Mouse (Mus musculus) cortical plate, adult 2 months (tissue): ENCODE measurements around the gene Bloc1s3. TPM values are rescaled to one million over a fixed set of nuclear protein-coding genes. Genes with fewer than 3 reads are reported as not detected.
A peak's percentile ranks its signal among the peaks of the same experiment; 100 is the strongest.

Experiments used
- H3K27ac ChIP-seq: fragments of 200-500 bp; 2 replicates; pipeline ENCODE4 v1.5.1; 2012; ENCODE audit warnings: low read length, control low read depth, inconsistent platforms; ENCODE audit not compliant: insufficient read depth
- H3K4me1 ChIP-seq: fragments of 200-500 bp; 2 replicates; pipeline ENCODE4 v1.6.1; 2011; ENCODE audit warnings: low read length; ENCODE audit not compliant: control insufficient read depth, insufficient read depth
- H3K4me3 ChIP-seq: fragments of 200-500 bp; 2 replicates; pipeline ENCODE4 v1.5.1; 2011; ENCODE audit warnings: mild to moderate bottlenecking, low read length, control low read depth; ENCODE audit not compliant: insufficient read depth
- CTCF ChIP-seq: fragments of 200-500 bp; IDR thresholded peaks from 2 replicates; pipeline ENCODE4 v1.5.1; 2011; ENCODE audit warnings: mild to moderate bottlenecking, control low read depth, low read length; ENCODE audit not compliant: insufficient read depth; ENCODE audit errors: extremely low read depth
- POLR2A ChIP-seq: fragments of 200-500 bp; IDR thresholded peaks from 2 replicates; pipeline ENCODE4 v1.6.1; 2011; ENCODE audit warnings: mild to moderate bottlenecking, low read length, control low read depth; ENCODE audit not compliant: insufficient read depth; ENCODE audit errors: extremely low read depth
- polyA plus RNA-seq: library from polyadenylated mRNA; depleted of rRNA; stranded (reverse); fragments of >200 nt; gene quantifications from 2 replicates; pipeline ENCODE4 v1.2.3, GENCODE M21; 2012; rRNA removed

Bloc1s3 gene
- polyA plus RNA-seq, result 7.6 and 7.9 TPM in 2 replicates

DNA sequence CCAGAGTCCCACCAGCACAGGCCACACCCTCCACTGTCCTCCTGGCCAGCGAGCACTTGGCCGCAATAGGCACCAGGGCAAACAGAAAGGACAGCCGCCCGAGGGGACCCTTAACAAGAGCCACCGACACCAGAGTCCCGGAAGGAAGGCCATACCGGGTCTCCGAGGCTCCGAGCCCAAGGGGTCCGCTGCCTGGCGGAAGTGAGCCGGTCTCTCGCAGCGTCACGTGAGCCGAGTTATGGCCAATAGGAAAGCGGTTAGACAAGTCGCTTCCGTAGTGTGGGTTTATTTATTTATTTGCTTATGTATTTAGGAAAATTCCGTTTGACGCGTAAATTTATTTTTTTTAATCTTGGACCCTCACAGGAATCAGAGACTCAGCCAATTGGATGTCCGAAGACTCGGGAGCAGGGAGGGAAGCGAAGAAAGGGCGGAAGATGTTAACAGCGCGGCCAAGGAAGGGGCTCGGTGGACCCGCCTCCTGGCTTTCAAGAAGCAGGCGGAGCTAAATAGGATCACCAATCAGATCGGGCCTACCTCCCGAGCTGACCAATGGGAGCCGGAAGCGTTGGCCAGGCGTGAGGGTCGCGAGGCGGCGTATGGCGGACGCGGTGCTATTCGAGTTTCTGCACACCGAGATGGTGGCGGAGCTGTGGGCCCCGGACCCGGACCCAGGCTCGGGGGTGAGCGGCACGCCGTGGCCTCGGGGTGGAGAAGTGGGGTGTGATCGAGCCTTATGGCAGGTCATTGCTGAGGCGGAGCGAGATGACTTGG, at the start of gene Bloc1s3, which contains the start of gene Trappc6a:
Gene Bloc1s3, minus strand, starts transcription at position 218 of the 774 bp plus-strand sequence.
Gene Trappc6a, plus strand, starts transcription at position 246 of the 774 bp plus-strand sequence.
- H3K27ac ChIP-seq, result no peak within 1 kb of the TSS
- peak; percentile 68; the same call in 1 of the 2 replicates for TF ChIP-seq POLR2A
- no peak for TF ChIP-seq CTCF
- H3K4me1 ChIP-seq, result peaks cover 2% of the 10 kb centered on the region; the same call in 1 of the 2 replicates
- H3K4me3 ChIP-seq, result peak within 1 kb of the TSS; percentile 59

DNA sequence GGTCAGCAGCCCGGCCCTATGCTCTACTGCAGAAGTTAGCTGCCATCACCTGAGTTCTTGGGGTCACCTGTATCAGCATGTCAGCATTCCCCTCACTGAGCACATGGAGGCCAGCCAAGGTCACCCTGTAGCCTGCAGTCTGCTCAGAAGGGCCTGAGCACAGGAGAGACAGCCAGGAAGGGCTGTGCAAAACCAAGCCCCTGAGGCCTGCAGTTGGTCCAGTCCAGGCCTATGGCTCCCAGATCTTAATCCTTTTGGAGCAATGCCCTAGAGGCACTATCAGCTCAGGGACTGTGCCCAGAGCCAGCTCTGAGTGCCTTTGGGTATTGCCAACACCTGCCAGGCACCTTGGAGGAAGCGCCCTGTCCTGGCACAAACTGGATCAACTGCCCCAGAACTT, 48.9 kb upstream of the Bloc1s3 start:
- H3K27ac ChIP-seq, result no peak overlapping the region
- H3K4me1 ChIP-seq, result peaks cover 32% of the 10 kb centered on the region

DNA sequence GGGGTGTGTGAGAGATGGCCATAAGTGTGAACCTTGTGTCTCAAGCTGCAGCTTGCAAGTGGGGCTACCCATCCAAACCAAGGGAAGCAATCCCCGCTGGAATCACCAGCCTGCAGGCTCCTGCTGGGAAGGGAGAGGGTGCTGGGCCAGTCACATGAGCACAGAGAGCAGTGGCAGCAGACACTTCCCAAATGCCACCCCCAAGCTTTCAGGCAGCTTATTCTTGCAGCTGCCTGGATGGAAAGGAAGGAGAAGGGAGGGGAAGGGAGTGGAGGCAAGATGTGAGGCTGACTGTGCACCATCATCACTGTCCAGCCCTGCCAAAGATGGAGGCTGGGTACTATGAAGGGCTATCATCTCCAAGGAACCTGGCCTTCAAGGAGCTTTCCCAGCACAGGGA, 46.0 kb upstream of the Bloc1s3 start:
- peak overlapping the region; percentile 58 for H3K27ac ChIP-seq

More for the DNA sequence above, 48.9 kb upstream of the Bloc1s3 start:
- H3K4me3 ChIP-seq, result no peak overlapping the region
- no peak for TF ChIP-seq CTCF
- no peak for TF ChIP-seq POLR2A

DNA sequence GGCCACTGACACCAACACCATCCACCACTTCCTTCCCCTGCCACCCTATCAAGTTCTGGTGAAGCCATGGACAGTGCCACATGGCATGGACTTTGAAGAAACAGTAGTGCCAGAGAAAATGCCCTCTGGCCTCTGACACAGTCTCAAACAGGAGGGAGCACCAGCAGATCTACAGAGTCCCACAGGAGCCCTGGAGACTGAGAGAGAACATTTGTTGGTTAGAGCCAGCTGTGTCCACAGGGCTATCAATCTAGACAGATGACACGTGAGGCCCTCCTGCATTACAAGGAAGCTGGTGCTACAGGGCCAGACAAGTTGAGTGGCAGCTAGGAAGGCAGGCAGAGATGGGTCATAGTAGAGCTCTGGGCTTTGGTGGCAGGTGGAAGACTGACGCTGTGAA, 44.3 kb upstream of the Bloc1s3 start:
- H3K4me1 ChIP-seq, result peaks cover 23% of the 10 kb centered on the region
- H3K4me3 ChIP-seq, result no peak overlapping the region
- no peak for TF ChIP-seq POLR2A
- no peak for TF ChIP-seq CTCF
- no peak overlapping the region for H3K27ac ChIP-seq

More for the DNA sequence above, 46.0 kb upstream of the Bloc1s3 start:
- TF ChIP-seq POLR2A, result peak; percentile 50; the same call in 1 of the 2 replicates
- no peak for TF ChIP-seq CTCF
- Histone ChIP-seq H3K4me1 (peaks cover 26% of the 10 kb centered on the region), H3K4me3 (no peak overlapping the region)

DNA sequence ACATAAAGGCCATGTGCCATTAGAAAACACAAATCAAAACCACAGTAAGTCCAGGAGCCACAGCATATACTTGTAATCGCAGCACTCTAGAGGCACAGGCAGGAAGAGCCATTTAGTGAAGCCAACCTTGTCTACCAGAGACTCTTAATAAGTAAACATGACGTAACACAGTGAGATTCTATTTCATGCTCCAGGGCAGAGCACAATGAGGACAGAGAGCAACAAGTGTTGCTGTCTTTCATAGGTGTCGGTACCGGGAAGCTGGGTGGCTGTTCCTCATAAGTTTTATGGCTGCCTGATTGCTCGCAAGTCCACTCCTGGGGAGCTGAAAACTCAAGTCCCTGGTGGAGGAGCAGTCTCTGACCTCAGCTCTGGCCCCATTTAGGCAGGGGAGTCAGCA, 43.5 kb upstream of the Bloc1s3 start:
- Histone ChIP-seq H3K4me1 (peaks cover 20% of the 10 kb centered on the region), H3K27ac (no peak overlapping the region), H3K4me3 (no peak overlapping the region)
- no peak for TF ChIP-seq POLR2A
- no peak for TF ChIP-seq CTCF

DNA sequence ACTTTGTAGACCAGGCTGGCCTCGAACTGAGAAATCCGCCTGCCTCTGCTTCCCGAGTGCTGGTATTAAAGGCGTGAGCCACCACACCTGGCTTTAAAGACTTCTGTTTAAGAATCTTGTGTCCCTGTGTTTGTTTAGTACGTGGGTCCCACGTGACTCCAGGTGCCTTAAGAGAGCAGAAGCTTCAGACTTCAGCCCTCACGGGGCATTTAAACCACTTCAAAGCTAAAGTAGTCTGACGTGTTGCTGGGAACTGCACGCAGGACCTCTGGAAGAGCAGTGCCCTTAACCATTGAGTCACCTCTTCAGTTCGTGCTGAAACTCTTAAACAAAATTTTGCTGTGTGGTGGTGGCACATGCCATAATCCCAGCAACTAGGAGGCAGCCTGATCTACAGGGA, 41.2 kb upstream of the Bloc1s3 start:
- no peak overlapping the region for H3K27ac ChIP-seq
- H3K4me3 ChIP-seq, result no peak overlapping the region
- H3K4me1 ChIP-seq, result peaks cover 19% of the 10 kb centered on the region
- TF ChIP-seq CTCF, result no peak
- no peak for TF ChIP-seq POLR2A

DNA sequence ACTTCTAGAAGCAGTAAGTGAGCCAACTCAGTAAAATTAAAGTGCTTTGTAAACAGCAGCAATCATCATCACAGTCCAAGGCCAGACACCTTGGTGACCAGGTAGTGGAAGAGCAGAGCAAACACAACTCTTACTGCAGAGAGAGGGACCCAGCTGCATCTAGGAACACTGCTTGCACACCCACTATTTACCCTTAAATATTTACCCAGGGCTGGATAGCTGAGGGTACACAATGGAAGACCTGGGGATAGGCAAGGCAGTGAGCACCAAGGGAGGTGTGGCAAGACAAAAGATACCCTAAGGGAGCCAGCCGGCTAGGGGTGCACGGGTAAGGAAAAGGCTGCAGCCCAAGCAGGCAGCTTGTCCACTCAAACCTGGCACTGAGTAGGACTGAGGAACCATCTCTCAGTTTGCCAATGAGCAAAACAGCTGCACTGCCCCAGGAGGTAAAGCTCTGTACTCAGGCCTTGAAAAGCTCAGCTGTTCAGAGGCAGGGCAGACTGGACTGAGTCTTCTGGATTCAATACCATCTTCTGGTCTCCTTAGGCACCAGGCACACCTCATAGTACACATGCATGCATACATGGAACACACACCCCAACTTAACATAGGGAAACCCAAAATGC, 39.3 kb upstream of the Bloc1s3 start:
- TF ChIP-seq CTCF (no peak), POLR2A (no peak)
- Histone ChIP-seq H3K4me3 (no peak overlapping the region), H3K27ac (no peak overlapping the region), H3K4me1 (peaks cover 12% of the 10 kb centered on the region)

DNA sequence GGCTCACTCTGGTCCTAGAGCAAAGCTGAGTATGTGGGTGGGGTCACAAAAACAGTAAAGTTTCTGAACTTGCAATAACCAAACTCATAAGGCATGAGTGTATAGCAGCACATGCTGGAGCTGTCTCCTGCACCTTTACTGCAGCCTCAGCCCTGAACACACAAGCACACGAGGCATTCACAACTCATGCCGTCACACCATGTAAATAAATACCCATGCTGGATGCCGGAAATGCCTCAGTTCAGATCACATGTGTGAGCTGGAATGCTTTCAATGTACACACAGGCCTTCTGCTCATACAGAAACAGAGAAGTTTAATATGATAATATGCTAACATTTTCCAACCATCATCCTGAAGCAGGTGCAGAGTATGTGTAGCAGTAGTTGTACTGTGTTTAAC, 37.8 kb upstream of the Bloc1s3 start:
- Histone ChIP-seq H3K4me3 (no peak overlapping the region), H3K4me1 (peaks cover 13% of the 10 kb centered on the region), H3K27ac (no peak overlapping the region)
- TF ChIP-seq CTCF (no peak), POLR2A (no peak)

DNA sequence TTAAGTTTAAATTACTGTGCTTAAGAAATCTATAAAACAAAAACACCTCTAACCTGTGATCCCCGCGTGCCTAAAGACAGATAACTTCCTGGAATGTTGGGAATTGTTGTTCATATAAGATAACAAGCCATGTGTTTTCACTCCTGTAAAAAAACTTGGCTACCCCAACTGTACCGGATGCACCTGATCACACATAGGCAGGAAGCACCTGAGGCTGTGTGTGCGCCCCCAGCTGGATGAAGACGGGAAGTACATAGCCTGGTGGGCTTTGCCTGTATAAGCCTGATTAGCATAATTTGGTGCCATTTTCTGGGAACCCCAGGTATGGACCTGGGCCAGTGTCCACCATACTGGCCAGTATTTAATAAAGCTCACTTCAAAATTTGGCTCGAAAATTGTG, 35.4 kb upstream of the Bloc1s3 start:
- Histone ChIP-seq H3K4me3 (no peak overlapping the region), H3K4me1 (peaks cover 13% of the 10 kb centered on the region)
- TF ChIP-seq CTCF (peak; percentile 26), POLR2A (no peak)

DNA sequence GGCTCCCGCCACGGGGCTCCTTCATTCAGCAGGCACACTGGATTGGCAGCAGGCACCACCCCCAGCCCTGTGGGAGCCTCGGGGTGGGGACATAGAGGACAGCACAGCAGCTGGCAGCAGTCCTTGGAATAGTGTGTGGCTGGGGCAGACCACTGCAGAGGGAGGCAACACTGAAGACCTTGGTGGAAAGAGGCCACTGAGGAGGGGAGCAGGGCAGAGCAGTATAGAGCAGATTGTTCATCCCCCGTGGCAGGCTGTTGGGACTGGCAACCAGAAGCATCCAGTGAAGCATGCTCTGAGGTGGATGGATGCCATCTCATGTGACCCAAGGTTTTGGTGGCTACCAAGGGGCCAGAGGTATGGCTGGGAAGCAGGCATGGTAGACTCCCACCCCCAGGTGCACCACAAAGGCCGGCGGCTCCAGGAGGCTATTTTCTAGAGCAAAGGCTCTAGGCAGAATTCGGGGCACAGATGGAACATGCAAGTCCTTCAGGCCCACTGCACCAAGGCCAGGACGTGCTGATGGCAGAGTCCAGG, 34.1 kb upstream of the Bloc1s3 start:
- Histone ChIP-seq H3K4me3 (no peak overlapping the region), H3K4me1 (peaks cover 13% of the 10 kb centered on the region), H3K27ac (no peak overlapping the region)
- TF ChIP-seq CTCF (no peak), POLR2A (no peak)

More for the DNA sequence above, 35.4 kb upstream of the Bloc1s3 start:
- no peak overlapping the region for H3K27ac ChIP-seq
